Mouse (Mus musculus): ENCODE measurements at regions not wholly inside any gene's neighbourhood (a gene's known extent, or its start where the extent isn't known, plus 50 kb on each side); places are given as distances from the start of the nearest gene placed in this dataset.

DNA sequence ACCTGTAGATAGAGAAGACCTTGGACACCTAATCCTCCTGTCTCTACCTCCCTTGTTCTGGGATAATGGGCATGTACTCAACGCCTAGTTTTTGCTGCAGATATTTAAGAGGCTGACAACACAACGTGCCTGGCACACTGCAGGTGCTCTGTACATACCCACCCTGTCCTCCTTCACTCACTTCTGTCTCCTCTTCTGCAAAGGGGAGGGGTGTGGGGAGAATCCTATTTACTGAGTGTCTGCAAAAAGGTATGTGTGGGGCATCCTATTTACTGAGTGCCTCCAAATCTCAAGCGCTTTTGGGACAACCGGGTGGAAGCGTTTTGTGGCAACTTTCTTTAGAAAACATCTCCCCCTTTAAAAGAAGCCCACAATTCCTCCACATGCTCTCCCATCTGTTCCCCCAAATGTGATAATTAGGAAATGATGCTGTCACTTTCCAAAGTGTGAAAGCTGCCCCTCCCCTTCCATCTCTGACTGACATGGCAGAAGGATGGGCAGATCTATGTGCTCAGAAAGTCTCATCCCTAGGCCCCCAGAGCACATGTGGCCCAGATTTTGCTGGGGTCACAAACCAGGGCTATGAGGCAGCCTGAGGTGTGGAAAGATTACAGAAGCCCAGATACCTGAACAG lies 93.5 kb upstream of the Mycn start:
- TF ChIP-seq POLR2A (IDR thresholded peaks at IDR 0.05; ENCODE audit: control insufficient read depth, low read depth, low read length) (no peak), CTCF (IDR thresholded peaks at IDR 0.05; ENCODE audit: control insufficient read depth, insufficient read depth, insufficient replicate concordance, low read depth, low read length) (no peak)
- Histone ChIP-seq H3K4me3 (ENCODE audit: control insufficient read depth, low read depth, low read length) (no peak overlapping the region), H3K27me3 (ENCODE audit: control insufficient read depth, insufficient read depth, low read length) (no peaks in the 10 kb centered on the region), H3K4me1 (ENCODE audit: control insufficient read depth, insufficient read depth, low read length) (no peaks in the 10 kb centered on the region), H3K27ac (ENCODE audit: control insufficient read depth, insufficient read depth, low read depth, low read length) (no peak overlapping the region), H3K36me3 (ENCODE audit: control insufficient read depth, insufficient read depth, low read length) (no peaks in the 10 kb centered on the region)

DNA sequence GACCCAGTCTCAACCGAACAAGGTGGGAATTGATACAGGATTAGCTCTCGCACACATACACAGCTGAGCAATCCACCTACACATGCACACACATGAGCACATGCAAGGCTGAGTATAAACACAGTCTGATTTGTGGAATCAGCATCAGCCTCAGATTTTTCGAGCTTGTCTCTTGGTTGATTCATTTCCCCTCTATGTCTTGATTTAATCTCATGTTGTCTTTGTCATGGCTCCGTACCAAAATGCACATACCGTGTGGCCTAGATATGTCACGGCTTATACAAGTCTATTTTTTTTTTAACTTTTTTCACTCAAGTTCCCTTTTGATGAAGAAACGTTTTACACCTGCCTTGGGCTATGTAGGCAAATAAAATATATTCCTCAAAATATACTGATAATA lies 88.6 kb upstream of the Mycn start:
- H3K4me3 ChIP-seq (ENCODE audit: control insufficient read depth, low read depth, low read length), result no peak overlapping the region
- no peaks in the 10 kb centered on the region for H3K36me3 ChIP-seq (ENCODE audit: control insufficient read depth, insufficient read depth, low read length)
- H3K27me3 ChIP-seq (ENCODE audit: control insufficient read depth, insufficient read depth, low read length), result no peaks in the 10 kb centered on the region
- H3K27ac ChIP-seq (ENCODE audit: control insufficient read depth, insufficient read depth, low read depth, low read length), result no peak overlapping the region
- H3K4me1 ChIP-seq (ENCODE audit: control insufficient read depth, insufficient read depth, low read length), result no peaks in the 10 kb centered on the region
- TF ChIP-seq POLR2A (IDR thresholded peaks at IDR 0.05; ENCODE audit: control insufficient read depth, low read depth, low read length) (no peak), CTCF (IDR thresholded peaks at IDR 0.05; ENCODE audit: control insufficient read depth, insufficient read depth, insufficient replicate concordance, low read depth, low read length) (no peak)

DNA sequence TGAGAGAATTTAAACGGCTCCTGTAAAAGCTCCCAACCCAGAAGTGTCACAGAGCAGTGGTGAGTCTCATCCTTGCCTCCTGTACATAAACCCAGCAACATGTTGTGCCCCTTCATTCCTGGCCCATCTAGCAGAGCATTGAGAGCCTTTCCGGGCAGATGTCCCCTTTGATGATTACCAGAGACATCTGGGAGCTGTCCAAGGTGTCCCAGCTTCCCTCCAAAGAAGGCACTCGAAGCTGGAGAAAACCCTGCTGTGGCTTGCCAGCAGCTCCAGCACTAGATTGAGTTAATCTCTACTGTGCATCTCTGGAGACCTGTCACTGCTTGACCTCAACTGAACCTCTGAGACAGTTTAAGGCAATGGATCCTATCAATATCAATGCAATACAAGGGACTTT lies 86.4 kb upstream of the Mycn start:
- Histone ChIP-seq H3K27ac (ENCODE audit: control insufficient read depth, insufficient read depth, low read depth, low read length) (no peak overlapping the region), H3K4me1 (ENCODE audit: control insufficient read depth, insufficient read depth, low read length) (no peaks in the 10 kb centered on the region), H3K27me3 (ENCODE audit: control insufficient read depth, insufficient read depth, low read length) (no peaks in the 10 kb centered on the region), H3K36me3 (ENCODE audit: control insufficient read depth, insufficient read depth, low read length) (no peaks in the 10 kb centered on the region), H3K4me3 (ENCODE audit: control insufficient read depth, low read depth, low read length) (no peak overlapping the region)
- TF ChIP-seq CTCF (IDR thresholded peaks at IDR 0.05; ENCODE audit: control insufficient read depth, insufficient read depth, insufficient replicate concordance, low read depth, low read length) (no peak), POLR2A (IDR thresholded peaks at IDR 0.05; ENCODE audit: control insufficient read depth, low read depth, low read length) (no peak)

DNA sequence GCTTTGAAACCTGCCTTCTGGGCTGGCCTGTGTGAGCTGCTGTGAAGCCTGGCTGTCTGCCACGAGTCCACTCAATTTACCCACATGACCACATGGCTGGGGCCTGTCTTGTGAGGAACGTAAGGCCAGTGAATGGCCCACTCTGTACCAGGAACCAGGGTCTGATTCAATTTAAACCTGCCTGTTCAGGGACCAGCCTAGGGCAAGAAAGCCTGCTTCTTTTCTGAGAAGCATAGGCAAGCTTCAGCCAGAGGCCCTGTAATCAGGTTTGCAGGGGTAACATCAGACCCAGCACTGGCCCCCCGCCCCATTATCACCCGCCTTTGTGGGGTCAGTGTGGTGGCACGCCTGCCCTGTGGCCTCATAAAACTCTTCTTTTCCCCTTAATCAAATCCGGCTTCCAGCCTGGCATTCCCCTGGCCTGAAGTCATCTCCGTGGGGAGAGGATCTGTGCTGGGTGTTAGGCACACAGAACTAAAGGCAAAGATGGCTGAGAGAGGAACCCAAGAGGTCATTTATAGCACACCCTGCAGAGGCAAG lies 84.4 kb upstream of the Mycn start:
- no peak overlapping the region for H3K27ac ChIP-seq (ENCODE audit: control insufficient read depth, insufficient read depth, low read depth, low read length)
- H3K4me1 ChIP-seq (ENCODE audit: control insufficient read depth, insufficient read depth, low read length), result no peaks in the 10 kb centered on the region
- TF ChIP-seq POLR2A (IDR thresholded peaks at IDR 0.05; ENCODE audit: control insufficient read depth, low read depth, low read length) (no peak), CTCF (IDR thresholded peaks at IDR 0.05; ENCODE audit: control insufficient read depth, insufficient read depth, insufficient replicate concordance, low read depth, low read length) (no peak)
- no peaks in the 10 kb centered on the region for H3K27me3 ChIP-seq (ENCODE audit: control insufficient read depth, insufficient read depth, low read length)
- H3K36me3 ChIP-seq (ENCODE audit: control insufficient read depth, insufficient read depth, low read length), result no peaks in the 10 kb centered on the region
- H3K4me3 ChIP-seq (ENCODE audit: control insufficient read depth, low read depth, low read length), result no peak overlapping the region

DNA sequence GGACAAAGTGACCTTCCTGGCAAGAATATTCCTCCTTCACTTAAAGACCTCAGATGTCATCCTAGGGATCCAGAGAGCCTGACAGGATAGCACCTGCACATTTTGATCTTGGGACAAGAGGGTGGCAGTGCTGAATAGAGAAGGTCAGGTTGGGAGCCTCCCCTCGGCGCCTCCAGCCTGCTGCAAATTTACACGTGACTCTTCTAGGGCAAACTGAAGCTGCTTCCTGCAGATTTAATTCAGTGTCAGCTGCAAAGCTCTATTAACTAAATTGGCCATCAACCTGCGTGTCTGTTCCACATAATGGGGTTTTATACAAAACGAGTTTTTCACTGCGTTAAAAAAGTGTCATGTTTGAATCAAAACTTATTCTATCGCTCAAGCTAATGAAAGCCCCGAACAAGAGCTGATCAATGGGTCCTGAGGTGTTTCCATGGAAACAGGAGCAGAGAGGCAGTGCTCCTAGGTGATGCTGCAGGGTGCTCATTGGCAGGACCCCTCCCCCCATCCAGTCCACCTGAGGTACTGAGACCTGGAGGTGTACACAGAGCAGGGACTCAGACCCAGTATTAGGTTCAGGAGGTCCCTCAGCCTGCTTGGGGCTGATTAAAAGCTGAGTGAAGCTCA lies 82.6 kb upstream of the Mycn start:
- Histone ChIP-seq H3K27me3 (ENCODE audit: control insufficient read depth, insufficient read depth, low read length) (no peaks in the 10 kb centered on the region), H3K27ac (ENCODE audit: control insufficient read depth, insufficient read depth, low read depth, low read length) (no peak overlapping the region), H3K36me3 (ENCODE audit: control insufficient read depth, insufficient read depth, low read length) (no peaks in the 10 kb centered on the region), H3K4me3 (ENCODE audit: control insufficient read depth, low read depth, low read length) (no peak overlapping the region), H3K4me1 (ENCODE audit: control insufficient read depth, insufficient read depth, low read length) (no peaks in the 10 kb centered on the region)
- TF ChIP-seq CTCF (IDR thresholded peaks at IDR 0.05; ENCODE audit: control insufficient read depth, insufficient read depth, insufficient replicate concordance, low read depth, low read length), result no peak
- no peak for TF ChIP-seq POLR2A (IDR thresholded peaks at IDR 0.05; ENCODE audit: control insufficient read depth, low read depth, low read length)

DNA sequence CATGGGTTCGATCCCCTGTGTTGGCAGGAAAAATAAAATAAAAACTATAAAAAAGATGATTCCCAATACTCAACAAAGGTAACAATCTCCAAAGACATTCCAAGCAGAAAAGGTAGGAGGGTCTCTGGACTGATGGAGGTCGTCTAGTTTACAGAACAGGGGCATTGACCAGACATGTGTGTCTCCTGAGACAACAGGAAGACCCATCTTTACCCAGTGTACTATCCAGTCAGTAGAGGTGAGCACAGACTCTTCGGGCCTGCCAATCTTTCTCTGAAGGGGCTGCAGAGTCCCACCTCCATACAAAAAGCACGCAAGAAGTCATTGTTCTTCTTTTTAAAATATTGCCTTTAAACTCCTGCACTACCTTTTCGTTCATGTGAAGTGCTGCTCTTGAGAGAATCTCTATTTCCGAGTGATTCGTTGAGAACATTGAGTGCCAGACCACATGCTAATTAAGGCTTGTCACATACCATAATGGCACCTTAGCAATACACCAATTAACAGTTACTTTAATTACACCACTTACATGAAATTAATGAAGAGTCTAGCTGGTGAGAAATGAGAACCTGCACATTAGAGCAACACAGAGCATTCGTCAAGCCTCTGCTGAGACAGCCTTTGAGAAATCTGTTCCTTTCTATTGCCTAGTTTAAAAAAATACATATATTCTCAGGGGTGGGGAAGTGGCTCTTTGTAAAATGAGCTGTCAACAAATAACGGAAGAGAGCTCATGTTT lies 69.5 kb upstream of the Mycn start:
- Histone ChIP-seq H3K27ac (ENCODE audit: control insufficient read depth, insufficient read depth, low read depth, low read length) (no peak overlapping the region), H3K27me3 (ENCODE audit: control insufficient read depth, insufficient read depth, low read length) (no peaks in the 10 kb centered on the region), H3K4me1 (ENCODE audit: control insufficient read depth, insufficient read depth, low read length) (no peaks in the 10 kb centered on the region), H3K4me3 (ENCODE audit: control insufficient read depth, low read depth, low read length) (no peak overlapping the region), H3K36me3 (ENCODE audit: control insufficient read depth, insufficient read depth, low read length) (no peaks in the 10 kb centered on the region)
- TF ChIP-seq POLR2A (IDR thresholded peaks at IDR 0.05; ENCODE audit: control insufficient read depth, low read depth, low read length) (no peak), CTCF (IDR thresholded peaks at IDR 0.05; ENCODE audit: control insufficient read depth, insufficient read depth, insufficient replicate concordance, low read depth, low read length) (no peak)

DNA sequence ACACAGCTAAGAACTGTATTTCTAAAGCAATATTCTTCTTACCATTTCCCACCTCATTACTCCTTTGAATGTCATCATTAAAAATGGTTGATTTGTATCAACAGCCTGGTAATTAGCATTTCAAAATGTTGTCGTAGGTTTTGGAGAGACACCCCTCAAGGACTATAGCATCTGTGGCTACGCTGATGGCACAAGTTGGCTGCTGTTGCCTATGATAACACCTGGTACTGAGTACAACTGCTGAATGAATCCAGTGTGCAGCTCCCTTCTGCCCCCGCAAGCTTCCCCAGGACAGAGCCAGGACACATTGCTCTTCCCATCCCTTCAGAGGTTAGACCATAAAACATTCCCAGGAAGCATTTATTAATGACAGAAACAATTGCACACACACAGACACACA lies 68.7 kb upstream of the Mycn start:
- no peaks in the 10 kb centered on the region for H3K27me3 ChIP-seq (ENCODE audit: control insufficient read depth, insufficient read depth, low read length)
- TF ChIP-seq POLR2A (IDR thresholded peaks at IDR 0.05; ENCODE audit: control insufficient read depth, low read depth, low read length) (no peak), CTCF (IDR thresholded peaks at IDR 0.05; ENCODE audit: control insufficient read depth, insufficient read depth, insufficient replicate concordance, low read depth, low read length) (no peak)
- H3K36me3 ChIP-seq (ENCODE audit: control insufficient read depth, insufficient read depth, low read length), result no peaks in the 10 kb centered on the region
- H3K27ac ChIP-seq (ENCODE audit: control insufficient read depth, insufficient read depth, low read depth, low read length), result no peak overlapping the region
- no peak overlapping the region for H3K4me3 ChIP-seq (ENCODE audit: control insufficient read depth, low read depth, low read length)
- no peaks in the 10 kb centered on the region for H3K4me1 ChIP-seq (ENCODE audit: control insufficient read depth, insufficient read depth, low read length)

Data from testis, adult 2 months (tissue).